Mouse (Mus musculus): ENCODE data around the gene Mid1.
"Not testable (repeated sequence)": the region's sequence is repeated elsewhere in the genome, so short reads cannot be mapped to it uniquely, and the experiment has no call there.

DNA sequence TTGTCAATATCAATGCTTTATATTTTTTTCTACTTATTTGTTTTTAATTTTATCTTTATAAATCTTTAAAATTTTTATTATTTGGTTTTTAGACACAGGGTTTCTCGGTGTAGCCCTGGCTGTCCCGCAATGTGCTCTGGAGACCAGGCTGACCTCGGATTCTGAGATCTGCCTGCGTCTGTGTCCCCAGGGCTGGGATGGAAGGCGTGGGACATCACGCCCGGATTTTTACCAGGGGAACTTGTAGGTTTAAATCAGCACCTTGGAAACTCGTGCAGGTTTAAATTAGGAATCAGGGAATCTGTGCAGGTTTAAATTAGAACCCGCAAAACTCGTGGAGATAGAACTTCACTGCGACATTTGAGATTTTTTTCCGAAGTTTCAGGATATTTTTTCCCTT, 336.2 kb downstream of the Mid1 start:
- TF ChIP-seq CTCF, POLR2A (IDR thresholded peaks at IDR 0.05; ENCODE audit: extremely low read depth, insufficient read depth, low read length): not testable (repeated sequence)
